Mouse (Mus musculus): Measurements from ENCODE around the gene Phf2. TPM values are rescaled to one million over a fixed set of nuclear protein-coding genes. Genes with fewer than 3 reads are reported as not detected.
A peak's percentile ranks its signal among the peaks of the same experiment; 100 is the strongest.

Gene Phf2
- total RNA-seq, 2 experiments from 2014 or later = 40.7 to 46.4 TPM

DNA sequence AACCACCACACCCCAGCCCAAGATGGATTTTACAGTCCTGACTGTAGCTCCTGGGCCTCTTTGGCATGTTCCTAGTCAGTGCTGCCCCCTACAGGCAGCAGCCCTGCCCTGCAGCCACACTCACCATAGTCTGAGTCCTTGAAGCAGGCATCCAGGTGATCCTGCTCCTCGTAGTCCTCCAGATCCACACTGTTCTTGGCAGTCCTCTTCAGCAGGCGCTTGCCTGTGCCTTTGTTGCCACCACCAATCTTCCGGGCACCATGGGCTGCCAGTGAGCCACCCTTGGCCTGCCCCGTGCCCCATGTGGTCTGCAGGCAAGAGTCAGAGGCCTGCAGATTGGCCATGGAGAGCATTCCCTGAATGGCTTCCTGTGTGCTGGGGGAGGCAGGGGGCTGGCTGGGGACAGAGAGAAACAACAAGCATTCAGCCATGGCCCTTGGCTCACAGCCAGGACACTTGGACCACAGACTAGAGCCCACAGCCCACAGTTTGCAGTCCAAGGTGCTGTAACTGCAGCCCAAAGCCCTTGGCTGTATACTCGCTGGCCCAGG lies 63.4 kb downstream of the Phf2 start:
- DNase-seq = peak; percentile 36 to 72

- peak in 1 of 2 experiments; percentile 39 for DNase-seq
Measured at GRCm38 (mm10) chr13:48802181-48802580, 68.7 kb downstream of the Phf2 start.

DNA sequence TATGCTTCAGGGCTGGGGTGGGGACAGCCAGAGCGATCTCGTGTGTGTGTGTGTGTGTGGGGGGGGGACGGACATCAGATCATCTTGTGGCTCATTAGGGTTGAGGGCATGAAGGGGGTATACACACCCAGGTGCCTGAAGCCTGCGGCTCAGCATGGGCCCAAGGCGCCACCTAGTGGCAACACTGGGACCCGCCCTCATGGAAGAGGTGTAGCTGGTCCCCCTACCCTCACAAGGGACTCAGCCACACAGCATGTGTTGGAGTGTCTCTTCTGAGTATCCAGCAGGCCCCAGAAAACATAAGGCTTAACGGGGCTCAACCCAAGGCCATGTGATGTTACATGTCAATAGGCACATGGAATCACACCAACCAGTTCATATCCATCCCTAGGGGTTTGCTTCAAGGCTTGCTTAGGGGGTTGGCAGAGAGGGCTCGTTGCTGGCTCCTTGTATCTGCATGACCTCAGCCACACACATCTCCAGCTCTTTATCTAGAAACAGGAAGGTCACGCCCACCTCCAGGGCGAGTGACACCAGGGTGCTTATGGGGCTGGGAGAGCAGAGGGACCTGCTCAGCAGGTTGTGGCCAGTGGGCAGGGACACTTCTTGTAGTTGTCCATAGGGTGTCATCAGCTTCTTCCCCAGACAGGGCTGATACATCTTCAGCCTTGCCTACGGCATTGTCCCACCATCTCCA lies 69.9 kb downstream of the Phf2 start:
- DNase-seq = peak; percentile 78 to 80

- DNase-seq = peak; percentile 29 to 31
Measured at GRCm38 (mm10) chr13:48798256-48798771, 72.6 kb downstream of the Phf2 start.

DNA sequence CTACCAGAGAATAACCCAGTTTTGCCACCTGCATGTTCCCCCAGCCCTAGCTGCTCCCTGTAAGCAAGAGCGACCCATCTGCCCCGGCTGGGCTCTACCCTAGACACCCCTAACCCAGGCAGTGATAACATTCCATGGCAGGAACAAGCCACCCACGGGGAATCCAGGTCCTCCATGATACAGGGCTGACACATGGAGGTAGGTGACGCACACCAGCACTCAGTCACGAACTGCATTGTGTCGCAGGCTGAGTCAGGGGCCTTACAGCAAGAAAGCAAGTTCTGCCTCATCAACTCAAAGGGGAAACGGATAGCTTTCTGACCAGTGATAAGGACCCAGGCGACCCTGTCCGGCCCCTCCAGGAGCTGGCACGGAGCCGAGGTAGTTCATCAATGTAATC lies 74.0 kb downstream of the Phf2 start:
- DNase-seq = no peak

GRCm38 (mm10) chr13:48795711-48796110 lies 75.2 kb downstream of the Phf2 start:
- DNase-seq = no peak

GRCm38 (mm10) chr13:48784594-48785298 lies 86.2 kb downstream of the Phf2 start:
- no peak for DNase-seq

- no peak for DNase-seq
Measured at GRCm38 (mm10) chr13:48784151-48784550, 86.8 kb downstream of the Phf2 start.

- peak; percentile 92 to 94 for DNase-seq
Measured at GRCm38 (mm10) chr13:48782727-48783725, 87.9 kb downstream of the Phf2 start.

DNA sequence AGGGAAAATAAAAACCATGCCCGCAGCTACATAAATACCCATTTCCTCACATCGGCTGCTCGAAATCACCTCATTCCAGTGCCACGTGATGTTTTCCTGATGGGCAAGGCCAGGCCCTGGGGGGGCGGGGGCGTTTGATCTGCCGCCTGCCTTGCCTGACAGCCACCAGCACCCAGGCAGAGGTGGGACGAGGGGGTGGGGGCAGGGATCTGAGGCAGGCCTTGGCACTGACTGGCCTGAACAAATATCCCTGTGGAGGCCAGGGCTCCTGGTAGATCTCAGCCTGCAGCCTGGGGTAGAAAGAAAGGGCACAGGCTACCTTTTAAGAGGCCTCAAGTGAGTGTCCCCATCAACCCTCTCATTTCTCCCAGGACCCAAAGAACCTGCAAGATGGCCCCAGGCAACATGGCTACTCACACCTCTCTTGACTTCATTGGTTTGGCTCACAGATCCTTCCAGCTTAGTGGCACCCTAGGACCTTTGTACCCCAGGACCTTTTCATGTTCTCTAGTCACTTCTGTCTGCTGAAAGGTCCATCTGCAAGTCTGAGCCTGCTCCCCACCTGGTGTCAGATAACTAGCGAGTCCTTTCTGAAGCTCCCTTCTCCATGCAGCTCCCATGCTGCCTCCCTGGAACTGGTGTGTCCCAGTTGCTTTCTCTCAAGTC lies 90.4 kb downstream of the Phf2 start:
- peak; percentile 16 to 37 for DNase-seq

DNA sequence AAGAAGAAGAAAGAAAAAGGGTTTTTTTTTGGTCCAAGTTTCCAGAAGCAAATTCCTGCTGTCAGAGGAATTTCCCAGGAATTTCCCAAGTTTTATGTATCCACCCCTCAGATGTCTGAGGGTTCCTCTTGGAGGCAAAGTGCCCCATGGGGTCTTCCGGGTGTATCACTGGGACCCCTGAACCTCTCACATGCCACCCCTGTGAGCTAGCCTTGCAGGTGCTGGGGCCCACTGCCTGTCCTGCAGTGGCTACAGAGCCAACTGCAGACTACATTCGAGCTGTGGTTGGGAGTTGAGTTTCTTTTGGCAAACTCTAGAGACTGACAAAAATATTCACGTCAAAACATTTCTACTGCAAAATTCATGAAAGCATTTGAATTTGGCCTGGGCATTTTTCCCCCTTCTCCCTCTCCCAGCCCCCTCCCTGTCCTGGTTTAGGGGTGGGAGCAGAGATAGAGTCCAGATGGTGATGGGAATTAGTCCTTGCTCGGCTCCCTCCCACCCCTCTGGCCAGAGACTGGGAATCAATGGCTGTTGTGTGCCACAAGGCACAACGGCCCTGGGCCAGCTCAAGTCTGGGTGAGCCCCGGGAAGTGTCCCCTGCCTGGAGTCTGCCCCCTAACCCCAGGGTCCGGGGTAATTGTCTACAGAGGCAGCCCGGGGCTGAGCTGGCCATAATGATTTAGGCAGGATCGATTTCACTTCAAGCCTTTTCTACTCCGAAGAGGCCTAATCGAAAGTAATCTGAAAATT lies 91.2 kb downstream of the Phf2 start:
- no peak for DNase-seq

- no peak for DNase-seq
Measured at GRCm38 (mm10) chr13:48778138-48778537, 92.8 kb downstream of the Phf2 start.

GRCm38 (mm10) chr13:48774506-48774905 lies 96.4 kb downstream of the Phf2 start:
- DNase-seq = no peak

DNA sequence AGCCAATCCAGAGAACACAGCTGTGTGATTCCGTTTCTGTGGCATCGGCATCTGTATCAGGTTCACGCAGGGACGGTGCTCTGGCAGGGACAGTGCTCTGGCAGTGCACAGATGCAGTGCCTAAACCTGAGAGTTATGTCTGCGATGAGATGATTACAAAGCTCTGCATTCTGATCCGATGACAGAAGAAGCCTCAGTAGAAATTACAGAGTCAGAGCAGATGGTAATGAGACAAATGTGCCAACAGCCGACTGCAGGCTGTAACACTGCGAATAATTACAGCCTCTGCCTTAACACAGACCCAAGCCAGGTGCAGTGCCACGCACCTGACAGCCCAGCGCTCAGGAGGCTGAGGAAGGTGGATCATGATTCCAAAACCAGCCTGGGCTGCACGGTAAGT lies 102.8 kb downstream of the Phf2 start:
- DNase-seq = no peak

GRCm38 (mm10) chr13:48763701-48764245 lies 107.1 kb downstream of the Phf2 start:
- DNase-seq = no peak

DNA sequence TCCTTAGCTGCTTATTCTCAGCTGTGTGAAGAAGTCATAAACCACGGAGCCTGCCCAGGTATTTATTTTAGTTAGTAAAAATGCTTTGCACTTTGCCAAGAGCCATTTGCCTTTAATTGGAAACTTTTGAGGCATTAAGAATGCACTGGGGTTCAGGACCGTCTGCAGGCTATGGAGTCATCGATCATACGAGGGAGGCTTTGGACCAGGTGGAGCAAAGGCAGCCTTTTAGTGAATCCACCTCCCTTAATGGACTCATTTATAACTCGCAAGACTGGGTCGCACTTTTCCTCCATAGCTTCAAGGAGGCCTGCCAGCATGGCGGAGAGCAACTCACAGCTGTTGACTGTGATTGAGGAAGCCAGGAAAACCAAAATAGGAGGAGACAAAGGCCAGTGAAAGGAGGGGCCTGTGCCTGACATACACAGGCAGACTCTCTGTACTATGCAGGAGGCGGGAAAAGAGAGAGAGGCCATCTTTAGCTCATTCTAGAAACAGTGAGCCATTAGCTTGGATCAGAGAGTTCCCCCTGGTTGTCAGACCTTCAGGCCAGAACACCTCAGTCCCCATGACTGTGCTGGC lies 110.0 kb downstream of the Phf2 start:
- no peak for DNase-seq

GRCm38 (mm10) chr13:48756769-48757168 lies 114.2 kb downstream of the Phf2 start:
- DNase-seq = no peak

Data from adrenal gland, postnatal 36 days (tissue).